Mouse (Mus musculus): ENCODE results near the gene Nckap1l.
"Not testable (repeated sequence)": the region's sequence is repeated elsewhere in the genome, so short reads cannot be mapped to it uniquely, and the experiment has no call there.

The Nckap1l gene

DNA sequence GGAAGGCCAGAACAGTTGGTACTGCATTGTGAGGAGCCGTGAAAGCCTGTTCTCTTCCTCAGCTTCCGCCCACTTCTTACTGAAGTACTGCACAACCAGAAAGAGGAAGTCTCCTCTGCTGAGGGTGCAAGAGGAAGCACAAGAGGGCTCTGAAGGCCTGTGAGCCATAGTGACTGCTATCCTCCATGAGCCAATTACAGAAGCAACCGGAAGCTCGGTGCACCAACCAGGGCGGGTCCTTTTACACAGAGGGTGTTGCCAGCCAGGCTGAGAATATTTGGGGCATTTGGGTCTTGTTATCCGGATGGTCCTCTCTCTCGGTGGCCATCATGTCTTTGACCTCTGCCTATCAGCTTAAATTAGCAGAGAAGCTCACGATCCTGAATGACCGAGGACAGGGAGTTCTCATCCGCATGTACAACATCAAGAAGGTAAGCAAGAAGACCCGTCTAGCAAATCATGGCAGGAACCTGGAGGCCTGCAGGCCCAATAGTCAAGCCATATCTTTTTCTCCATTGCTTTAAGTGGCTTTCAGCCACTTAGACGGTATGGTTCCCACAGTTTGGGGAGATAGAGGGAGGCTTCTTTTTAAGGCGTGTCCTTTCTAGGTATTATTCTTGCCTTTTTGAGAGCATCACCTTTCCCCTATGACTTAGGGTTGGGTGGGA, at the start of gene Nckap1l:
TSS of gene Nckap1l (plus strand) at position 244 of the 668 bp plus-strand sequence.
- no peak for DNase-seq (ENCODE audit: low read depth, low spot score)

DNA sequence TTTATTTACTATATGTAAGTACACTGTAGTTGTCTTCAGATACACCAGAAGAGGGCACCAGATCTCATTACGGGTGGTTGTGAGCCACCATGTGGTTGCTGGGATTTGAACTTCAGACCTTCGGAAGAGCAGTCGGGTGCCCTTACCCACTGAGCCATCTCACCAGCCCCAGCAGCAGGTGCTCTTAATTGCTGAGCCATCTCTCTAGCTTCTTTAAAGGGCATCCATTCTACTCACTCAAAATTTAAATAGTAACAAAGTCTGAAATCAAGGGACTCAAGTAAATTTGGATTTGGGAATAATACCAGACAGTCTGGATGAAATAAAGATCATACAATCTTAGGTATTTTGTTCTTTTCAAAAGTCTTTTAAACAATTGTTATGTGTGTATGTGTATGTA, 48.0 kb upstream of the Nckap1l start:
- DNase-seq (ENCODE audit: low read depth, low spot score): not testable (repeated sequence)

GRCm38 (mm10) chr15:103427017-103427416, 26.6 kb upstream of the Nckap1l start:
- DNase-seq (ENCODE audit: low read depth, low spot score): no peak

DNA sequence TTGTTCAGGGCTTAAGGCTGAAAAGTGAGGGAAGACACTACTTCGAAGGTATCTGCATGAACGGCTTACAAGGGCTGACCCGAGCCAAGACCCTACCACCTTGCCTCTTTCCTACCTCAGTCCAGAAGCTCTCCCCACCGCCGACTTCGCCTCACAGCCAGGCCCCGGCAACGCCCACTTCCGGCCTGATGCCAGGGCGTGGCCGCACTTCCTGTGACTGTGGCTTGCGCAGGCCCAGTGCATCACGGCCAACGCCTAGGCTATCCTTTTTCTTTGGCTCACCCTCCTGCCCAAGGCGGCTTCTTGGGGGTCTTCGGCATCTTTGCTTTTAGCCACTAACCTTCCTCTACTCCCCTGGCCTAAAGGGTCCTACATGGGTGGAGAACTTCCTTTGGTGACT, 23.4 kb upstream of the Nckap1l start, which contains the start of gene Gtsf1:
TSS of gene Gtsf1 (minus strand) at position 230 of the 400 bp plus-strand sequence.
- no peak for DNase-seq (ENCODE audit: low read depth, low spot score)

DNA sequence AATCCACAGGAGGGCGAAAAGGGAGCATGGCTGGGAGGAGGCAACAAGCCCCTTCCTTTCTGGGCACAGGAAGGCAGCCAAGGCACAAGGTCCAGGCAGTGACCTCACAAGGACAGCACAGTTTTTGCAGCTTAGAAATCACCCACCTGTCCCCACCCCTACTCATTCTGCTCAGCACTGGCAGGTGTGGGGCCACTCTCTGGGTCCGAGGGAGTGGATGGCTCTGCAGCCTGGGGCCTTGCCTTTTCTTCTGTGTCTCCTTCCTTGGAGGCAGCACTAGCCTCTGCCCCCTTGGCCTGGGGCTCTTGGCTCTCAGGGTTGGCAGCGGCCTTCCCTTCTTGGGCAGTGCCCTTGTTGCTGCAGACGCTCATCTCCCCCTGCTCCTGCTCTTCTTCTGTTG, 7.6 kb upstream of the Nckap1l start:
- DNase-seq (ENCODE audit: low read depth, low spot score): not testable (repeated sequence)

DNA sequence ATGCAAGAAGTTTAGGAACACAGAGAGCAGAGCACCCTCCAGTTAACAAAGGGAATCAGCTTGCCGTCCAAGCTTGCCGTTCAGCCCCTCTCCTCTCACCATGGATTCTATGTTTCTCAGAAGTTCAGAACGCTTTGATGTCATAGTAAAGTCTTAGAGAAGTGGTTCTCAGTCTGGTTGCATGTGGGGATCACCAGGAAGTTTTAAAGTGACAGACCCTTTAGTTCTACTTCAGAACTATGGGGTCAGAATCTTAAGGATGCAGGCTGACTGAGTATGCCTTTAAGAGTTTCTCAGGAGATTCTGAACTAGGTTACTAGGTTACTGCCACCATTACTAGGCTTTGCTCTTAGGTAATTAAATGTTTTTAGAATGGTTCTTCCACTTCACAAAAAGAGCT, 5.2 kb upstream of the Nckap1l start, which contains the start of gene Gtsf2:
TSS of gene Gtsf2 (minus strand) at position 101 of the 400 bp plus-strand sequence.
- no peak for DNase-seq (ENCODE audit: low read depth, low spot score)

- no peak for DNase-seq (ENCODE audit: low read depth, low spot score)
Measured at GRCm38 (mm10) chr15:103454449-103454848, 855 bp downstream of the Nckap1l start.

GRCm38 (mm10) chr15:103462539-103463261, 9.1 kb downstream of the Nckap1l start:
- no peak for DNase-seq (ENCODE audit: low read depth, low spot score)

DNA sequence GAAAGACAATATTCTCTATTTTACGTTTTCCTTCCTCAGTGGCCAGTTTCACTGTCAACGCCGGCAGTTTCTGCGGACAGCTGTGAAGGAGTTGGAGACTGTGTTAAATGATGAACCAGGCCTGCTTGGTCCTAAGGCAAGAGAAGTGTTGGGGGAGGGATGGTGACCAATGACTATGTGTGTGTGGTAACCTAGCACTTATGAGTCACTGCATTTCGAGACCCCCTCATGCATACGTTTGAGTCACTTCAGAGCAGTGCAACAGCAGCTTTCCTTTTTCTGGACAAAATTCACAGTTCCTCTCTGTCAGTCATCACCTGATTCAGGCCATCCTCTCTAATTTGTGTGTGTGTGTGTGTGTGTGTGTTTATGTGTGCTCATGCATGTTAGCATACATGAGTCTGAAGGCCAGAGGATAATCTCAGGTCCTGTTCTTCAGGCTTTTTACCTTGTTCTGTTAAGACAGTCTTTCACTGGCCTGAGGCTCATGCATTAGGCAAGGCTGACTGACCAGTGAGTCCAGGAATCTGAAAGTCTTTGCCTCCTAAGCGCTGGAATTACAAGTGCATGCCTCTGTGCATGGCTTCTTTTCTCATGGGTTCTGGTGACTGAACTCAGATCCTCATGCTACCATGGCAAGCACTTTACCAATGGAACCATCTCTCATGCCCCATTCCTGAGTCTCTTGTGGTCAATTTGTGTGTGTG, 18.0 kb downstream of the Nckap1l start:
- no peak for DNase-seq (ENCODE audit: low read depth, low spot score)

GRCm38 (mm10) chr15:103472265-103472664, 18.7 kb downstream of the Nckap1l start:
- DNase-seq (ENCODE audit: low read depth, low spot score): no peak

GRCm38 (mm10) chr15:103473182-103473581, 19.6 kb downstream of the Nckap1l start:
- no peak for DNase-seq (ENCODE audit: low read depth, low spot score)

DNA sequence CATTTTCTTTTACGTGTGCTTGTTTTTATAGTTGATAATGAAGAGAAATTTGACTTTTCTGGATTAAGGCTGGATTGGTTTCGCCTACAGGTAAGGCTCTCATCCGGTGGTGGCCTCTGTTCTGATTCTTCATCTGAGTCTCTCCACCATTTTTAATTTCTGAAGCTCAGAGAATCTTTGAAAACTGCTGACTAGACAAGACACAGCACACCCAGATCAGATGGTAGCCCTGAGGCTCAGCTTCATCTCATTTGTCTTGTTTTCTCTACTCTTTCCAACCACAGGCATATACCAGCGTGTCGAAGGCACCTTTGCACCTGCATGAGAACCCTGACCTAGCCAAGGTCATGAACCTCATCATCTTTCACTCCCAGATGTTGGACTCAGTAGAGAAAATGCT, 20.2 kb downstream of the Nckap1l start:
- no peak for DNase-seq (ENCODE audit: low read depth, low spot score)

- DNase-seq (ENCODE audit: low read depth, low spot score): no peak
Measured at GRCm38 (mm10) chr15:103479080-103479606, 25.5 kb downstream of the Nckap1l start.

GRCm38 (mm10) chr15:103480129-103480528, 26.5 kb downstream of the Nckap1l start:
- no peak for DNase-seq (ENCODE audit: low read depth, low spot score)

DNA sequence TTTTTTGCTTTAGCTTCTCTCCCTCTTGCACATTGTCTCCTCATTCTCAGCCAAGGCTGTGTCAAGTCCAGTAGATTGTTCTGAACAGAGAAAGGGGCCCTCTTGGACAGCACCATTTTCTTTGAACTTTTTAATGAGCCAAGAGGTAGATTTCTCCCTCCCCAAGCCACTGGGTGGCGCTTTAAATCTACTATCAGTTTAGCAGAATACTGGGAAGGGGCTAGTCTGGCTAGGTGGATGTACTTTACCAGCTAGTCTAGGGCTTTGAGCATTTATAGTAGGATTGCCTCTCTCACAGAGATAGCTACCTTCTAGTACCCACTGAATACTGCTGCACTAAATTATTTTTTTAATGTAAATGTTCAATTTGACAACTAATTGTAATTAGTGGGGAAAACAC, 28.9 kb downstream of the Nckap1l start:
- peak; percentile 33 for DNase-seq (ENCODE audit: low read depth, low spot score)

DNA sequence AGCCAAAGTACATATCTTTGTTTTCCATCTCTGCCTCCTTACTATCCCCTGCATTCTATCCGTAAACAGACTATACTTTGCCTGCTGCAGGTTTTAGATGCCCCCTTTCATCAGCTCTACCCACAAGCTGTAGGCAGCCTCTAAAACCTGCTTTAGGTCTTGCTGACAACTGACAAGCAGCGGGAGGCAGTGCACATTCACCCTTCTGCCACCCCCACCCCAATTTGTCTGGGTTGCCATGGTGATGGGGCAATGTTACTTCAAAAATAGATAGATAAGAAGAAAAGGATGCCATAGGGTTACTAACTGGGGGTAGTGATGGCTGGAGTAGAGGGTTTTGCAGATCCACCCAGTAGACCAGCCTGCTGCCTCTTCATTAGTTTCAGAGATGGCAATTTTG, 30.9 kb downstream of the Nckap1l start:
- no peak for DNase-seq (ENCODE audit: low read depth, low spot score)

- DNase-seq (ENCODE audit: low read depth, low spot score): no peak
Measured at GRCm38 (mm10) chr15:103485106-103485505, 31.5 kb downstream of the Nckap1l start.

- DNase-seq (ENCODE audit: low read depth, low spot score): no peak
Measured at GRCm38 (mm10) chr15:103486658-103487057, 33.1 kb downstream of the Nckap1l start.

- no peak for DNase-seq (ENCODE audit: low read depth, low spot score)
Measured at GRCm38 (mm10) chr15:103488336-103488735, 34.7 kb downstream of the Nckap1l start.

DNA sequence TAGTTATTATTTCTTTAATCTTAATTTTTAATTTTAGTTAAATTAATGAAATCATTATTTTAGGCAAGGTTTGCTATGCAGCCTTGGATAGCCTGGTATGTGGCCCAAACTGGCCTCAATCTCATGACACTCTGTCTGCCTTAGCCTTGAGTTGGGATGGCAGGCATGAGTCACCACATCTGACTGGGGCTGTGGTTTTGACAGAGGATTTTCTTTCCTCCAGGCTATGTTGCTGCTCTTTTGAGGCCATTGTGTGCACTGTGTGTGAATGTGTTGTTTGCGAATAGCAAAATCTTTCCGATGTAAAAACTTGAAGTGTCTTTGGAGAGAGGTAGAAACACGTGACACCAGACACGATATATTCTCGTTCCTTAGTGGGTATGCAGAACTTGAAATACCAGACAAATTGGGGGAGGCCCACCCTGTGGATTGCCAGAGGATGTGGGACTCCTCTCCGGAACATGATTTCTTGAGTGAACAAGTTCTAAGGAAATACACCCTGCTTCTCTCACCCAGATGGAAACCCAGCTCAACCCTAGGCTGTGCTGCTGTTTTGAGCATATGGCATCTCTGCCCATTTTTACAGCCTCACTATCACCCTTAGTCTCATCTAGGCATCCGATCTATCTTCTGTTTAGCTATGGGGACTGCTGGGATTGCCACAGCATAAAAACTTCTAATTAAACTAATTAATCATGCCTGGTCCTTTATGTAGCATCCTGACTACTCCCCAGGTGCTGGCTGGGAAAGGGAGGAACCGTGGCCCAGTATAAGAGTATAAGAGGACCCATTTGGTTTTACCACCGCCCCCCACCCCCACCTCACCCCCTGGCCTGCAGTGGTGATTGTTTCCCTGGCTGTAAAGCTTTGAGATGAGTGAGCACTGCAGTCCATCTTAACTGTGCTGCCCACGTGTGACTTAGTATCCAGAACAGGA, 42.9 kb downstream of the Nckap1l start:
- DNase-seq (ENCODE audit: low read depth, low spot score): no peak

DNA sequence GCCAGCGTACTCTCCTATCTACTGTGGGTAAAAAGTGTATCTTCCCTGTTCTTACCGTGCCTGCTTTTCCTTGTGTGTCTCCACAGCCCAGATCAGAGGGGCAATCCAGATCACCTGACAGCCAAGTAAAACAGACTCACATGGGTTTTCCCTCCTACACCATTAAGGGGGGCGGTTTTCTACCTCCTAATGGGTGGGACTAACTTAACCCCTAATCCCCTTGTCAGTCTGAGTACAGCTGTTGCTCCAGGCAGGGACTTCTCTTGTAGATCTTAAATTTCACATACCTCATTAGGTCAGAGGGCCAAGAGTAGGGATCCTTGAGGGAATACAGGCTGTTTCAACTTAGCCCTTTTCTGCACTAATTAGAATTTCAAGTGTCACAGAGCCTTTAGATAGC, 44.6 kb downstream of the Nckap1l start:
- no peak for DNase-seq (ENCODE audit: low read depth, low spot score)
